Mouse (Mus musculus) frontal cortex, postnatal 14 days (tissue): ENCODE measurements around the gene Sly.
"Not testable (repeated sequence)": the region's sequence is repeated elsewhere in the genome, so short reads cannot be mapped to it uniquely, and the experiment has no call there.

ENCODE experiments used
- DNase-seq, 2 experiments: peaks; one replicate each; pipeline ENCODE4 v3.0.0; 2022; ENCODE audit warnings: low spot score in 2 of 2

Sly gene

DNA sequence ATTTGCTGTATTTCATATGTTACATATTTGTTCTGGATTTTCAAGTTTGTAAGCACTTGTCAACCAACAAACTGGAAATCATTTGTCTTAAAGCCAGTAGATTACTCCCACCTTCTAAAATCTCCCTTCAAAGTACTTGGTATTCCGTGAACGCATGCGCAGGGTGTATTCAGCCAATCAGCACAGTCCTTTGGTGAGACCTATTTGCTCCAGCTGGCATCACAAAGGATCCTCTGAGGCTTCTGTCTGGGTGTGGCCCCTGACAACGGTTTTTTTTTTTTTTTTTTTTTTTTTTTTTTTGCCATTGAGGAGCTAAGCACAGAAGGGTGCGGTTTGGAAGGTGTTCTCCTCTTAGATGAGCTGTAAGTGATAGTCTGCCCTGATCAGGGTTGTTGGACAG lies at the start of gene Sly:
Gene Sly, plus strand, starts transcription at position 301 of the 400 bp plus-strand sequence.
- DNase-seq: not testable (repeated sequence)
